Mouse (Mus musculus): ENCODE data around the gene Rhoh.
A peak's percentile ranks its signal among the peaks of the same experiment; 100 is the strongest.

The Rhoh gene

DNA sequence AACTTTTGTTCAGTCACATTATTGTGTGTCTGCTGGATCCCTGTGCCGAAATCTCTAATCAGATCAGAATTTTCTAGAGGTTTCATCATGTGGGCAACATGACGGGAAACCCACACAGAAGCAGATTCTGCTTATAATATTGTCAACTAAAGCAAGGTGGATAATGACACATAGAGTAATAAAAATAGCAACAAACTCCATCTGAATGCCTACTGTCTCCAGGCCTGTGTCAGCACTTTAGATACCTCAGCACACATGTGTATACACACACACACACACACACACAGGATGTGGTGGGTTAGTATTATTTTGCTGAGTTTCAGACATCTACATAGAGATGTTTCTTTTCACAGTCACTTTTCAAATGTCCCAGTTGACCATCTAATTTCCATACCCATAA, 36.7 kb downstream of the Rhoh start:
- no peak for DNase-seq

GRCm38 (mm10) chr5:65898683-65899082, 37.7 kb downstream of the Rhoh start:
- no peak for DNase-seq

DNA sequence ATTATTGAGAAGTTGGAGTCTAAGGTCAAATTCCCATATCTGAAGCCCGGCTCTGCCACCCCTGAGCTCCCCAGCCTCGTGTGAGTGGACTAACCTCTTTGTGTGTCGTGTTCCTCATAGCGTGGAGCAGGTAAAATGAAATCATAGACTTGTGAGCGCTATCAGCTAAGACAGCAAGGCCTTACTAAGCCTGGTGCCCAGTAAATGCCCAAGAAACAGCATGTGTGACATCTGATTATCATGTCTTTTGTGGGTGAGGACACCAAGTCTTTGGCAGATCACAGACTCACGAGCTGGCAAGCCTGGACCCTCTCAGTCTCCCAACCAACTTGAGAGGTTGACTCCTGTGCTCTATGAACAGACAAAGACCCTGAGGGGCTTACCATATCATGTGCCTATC, 39.1 kb downstream of the Rhoh start:
- no peak for DNase-seq

DNA sequence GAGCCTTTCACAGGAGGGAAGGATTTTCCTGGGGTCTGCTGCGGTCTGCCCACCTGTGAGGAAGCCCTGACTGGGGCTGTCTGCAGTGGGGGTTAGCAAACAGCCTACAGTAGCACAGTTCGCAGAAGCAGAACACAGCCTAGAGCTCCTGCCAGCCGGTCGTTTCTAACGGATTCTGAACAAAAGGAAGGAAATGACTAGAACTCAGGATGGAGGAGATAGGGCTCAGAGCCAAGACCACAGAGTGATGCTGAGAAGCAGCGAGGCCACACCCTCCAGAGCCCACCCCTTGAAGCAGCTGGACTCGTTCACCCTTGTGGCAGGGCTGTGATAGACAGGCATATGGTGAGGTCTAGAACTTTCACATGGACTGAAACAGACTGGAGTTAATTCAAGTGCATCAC, 39.9 kb downstream of the Rhoh start:
- DNase-seq, result peak; percentile 65

GRCm38 (mm10) chr5:65901868-65902418, 40.9 kb downstream of the Rhoh start:
- DNase-seq, result no peak

GRCm38 (mm10) chr5:65902811-65903210, 41.8 kb downstream of the Rhoh start:
- DNase-seq, result no peak

DNA sequence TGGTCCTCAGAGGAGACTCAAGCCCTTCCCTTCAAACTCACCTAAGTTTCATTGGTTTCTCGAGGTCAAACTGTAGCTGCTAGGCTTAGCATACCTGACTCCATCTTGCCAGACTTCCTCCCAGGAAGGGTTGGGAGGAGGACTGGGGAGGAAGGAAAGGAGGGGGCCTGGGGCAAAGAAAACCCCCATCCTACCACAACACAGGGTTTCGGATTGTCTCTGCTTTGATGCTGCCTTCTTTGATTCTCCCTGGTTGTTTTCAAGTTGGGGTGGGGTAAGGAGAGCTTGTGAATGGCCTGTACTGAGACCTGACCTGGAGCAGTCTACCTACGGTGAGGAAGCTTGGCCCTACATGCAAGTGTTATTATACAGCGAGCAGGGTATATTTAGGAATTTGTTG, 43.5 kb downstream of the Rhoh start:
- no peak for DNase-seq

- no peak for DNase-seq
Observed at GRCm38 (mm10) chr5:65908751-65909150, 47.7 kb downstream of the Rhoh start.

DNA sequence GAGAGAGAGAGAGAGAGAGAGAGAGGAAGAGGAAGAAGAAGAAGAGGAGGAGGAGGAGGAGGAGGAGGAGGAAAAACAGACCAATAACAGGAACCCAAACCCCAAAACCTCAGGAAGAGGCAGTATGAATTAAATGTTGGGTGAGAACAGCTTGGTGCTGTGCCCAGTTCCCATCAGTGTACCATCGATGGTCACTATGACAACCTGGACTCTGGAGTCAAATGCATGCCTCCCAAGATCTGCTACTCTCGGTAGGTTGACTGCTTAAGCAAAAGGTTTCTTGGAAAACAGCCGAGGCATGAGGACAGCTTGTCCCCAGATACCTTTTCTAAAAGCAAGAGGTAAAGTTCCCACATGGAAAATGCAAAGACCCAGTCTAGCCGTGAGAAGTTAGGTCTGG, 48.3 kb downstream of the Rhoh start:
- no peak for DNase-seq

GRCm38 (mm10) chr5:65910398-65910797, 49.4 kb downstream of the Rhoh start:
- no peak for DNase-seq

GRCm38 (mm10) chr5:65911676-65912075, 50.7 kb downstream of the Rhoh start:
- DNase-seq, result no peak

GRCm38 (mm10) chr5:65912201-65912600, 51.2 kb downstream of the Rhoh start:
- DNase-seq, result no peak

GRCm38 (mm10) chr5:65913126-65913525, 52.1 kb downstream of the Rhoh start:
- no peak for DNase-seq

- DNase-seq, result no peak
Observed at GRCm38 (mm10) chr5:65914342-65914741, 53.3 kb downstream of the Rhoh start.

DNA sequence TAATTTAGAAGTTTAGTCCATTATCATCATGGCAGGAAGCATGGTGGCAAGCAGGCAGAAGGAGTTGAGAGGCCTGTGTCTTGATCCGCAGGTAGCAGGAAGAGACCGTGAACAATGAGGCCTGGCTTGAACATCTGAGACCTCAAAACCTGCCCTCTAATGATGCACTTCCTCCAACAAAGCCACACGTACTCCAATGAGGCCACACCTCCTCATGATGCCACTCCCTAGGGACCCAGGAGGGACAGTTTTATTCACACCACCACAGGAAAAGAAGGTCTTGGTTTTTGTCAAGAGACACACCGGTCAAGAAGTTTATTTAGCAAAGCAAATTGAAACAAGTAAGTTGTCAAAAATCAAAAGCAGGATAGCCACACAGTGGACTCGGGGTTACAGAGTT, 55.9 kb downstream of the Rhoh start:
- DNase-seq, result no peak

GRCm38 (mm10) chr5:65918601-65919000, 57.6 kb downstream of the Rhoh start:
- no peak for DNase-seq

DNA sequence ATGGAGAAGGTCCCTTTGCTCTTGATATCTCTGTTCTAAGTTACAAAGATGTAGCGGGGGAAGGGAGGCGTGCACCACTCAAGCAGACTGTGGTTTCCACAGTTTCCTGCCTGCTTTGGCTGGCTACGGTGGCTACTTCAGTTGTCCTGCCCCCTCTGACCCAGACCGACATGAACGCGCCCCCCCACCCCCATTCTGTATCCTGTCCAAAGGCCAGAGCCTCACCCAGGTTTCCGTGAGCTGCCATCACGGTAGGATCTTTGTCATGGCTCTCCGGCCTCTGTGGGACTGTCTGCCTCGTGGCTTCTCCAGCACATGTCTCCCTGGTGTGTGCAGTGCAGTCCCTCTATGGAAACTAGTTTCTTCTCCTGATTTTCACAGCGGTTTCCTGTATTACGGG, 58.3 kb downstream of the Rhoh start:
- DNase-seq, result peak; percentile 16

GRCm38 (mm10) chr5:65919904-65920303, 58.9 kb downstream of the Rhoh start:
- DNase-seq, result no peak

- no peak for DNase-seq
Observed at GRCm38 (mm10) chr5:65920701-65921426, 59.9 kb downstream of the Rhoh start.

GRCm38 (mm10) chr5:65921477-65922138, 60.6 kb downstream of the Rhoh start:
- no peak for DNase-seq

DNA sequence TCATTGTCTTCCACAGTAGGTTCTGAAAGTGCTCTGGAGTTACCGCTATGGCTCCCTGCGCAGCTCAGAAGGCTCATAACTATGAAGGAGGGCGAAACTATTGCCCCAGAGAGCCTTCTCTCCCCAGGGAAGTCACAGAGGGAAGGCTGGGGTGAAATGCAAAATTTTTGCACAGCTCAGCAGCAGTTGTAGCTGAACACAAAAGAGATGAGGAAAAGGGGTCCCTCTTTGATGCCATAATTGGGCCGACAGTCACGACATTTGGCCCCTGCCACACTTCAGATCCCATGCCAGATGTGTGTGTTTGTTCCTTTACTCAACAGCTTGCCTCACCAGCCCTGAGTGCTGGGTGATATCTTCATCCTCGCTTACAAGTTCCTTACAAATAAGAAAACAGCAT, 65.7 kb downstream of the Rhoh start:
- DNase-seq, result no peak

DNA sequence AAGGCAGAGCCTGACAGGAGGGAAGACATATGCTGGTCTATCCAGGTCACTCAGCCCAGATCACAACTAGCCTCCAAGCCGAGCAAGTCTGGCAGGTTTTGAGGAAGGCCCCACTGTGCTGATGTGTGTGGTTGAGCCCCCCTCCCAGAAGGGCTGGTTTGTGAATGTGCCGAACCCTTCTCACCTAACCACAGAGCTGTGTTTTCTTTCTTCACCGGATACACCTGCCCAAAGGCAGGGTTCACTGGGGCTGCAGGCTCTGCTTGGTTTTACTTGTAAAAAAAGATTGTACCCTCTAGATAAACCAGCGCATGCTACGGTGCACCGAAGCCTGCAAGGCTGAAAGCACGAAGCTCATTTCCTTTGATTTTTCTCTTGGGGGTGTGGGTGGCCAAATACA, 68.1 kb downstream of the Rhoh start:
- DNase-seq, result no peak

DNA sequence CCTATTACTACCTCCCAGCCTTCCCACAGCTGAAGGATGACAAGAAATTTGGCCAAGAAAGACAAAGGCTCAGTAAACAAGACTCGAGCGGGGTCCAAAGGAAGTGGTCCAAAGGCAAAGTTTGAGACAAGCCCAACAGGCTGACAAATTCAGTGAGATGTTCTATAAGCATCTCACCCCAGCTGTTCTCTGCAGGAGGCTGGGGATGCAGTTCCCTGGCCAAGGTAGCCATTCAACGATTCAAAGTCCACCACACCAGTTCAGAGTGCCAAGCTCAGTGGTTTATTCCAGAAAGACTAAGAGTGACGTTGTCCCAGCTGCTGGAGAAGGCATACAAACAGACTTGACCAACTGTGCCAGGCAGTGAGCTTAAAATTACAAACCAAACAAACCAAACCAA, 69.2 kb downstream of the Rhoh start:
- no peak for DNase-seq

- DNase-seq, result no peak
Observed at GRCm38 (mm10) chr5:65933258-65933657, 72.2 kb downstream of the Rhoh start.

GRCm38 (mm10) chr5:65933764-65934163, 72.8 kb downstream of the Rhoh start:
- no peak for DNase-seq

Data from lung, postnatal 10 days (tissue).